Mouse (Mus musculus): ENCODE measurements at regions not wholly inside any gene's neighbourhood (a gene's known extent, or its start where the extent isn't known, plus 50 kb on each side); places are given as distances from the start of the nearest gene placed in this dataset.

DNA sequence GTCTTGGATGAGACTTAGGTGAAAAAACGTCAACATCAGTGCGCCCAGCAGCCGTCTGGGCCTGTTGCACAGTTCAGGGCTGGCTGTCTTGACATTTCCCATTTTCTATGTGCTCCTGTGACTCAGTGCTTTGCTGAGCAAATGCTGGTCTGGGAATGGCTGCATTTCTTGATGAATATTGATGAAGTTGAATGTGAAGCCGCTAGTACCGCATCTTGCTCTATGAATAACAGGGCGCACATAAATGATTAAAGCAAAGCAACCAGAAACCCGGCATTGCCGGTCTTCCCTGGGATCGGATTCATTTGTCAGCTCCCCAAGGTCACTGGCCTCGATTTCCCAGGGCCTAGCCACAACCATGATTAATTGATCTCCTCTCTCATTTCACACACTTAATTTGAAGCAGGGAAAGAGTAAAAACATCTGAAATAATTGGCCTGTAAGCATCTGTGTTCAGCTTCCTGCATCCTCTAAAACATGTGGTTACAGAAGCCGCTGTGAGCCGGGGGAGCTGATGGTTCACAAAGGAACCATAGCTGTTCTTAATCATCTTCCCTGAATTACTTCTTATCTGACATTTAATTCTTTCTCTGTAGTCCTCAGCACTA, 57.5 kb upstream of the Sgk1 start:
- intact Hi-C loops (cut with DNase I), result no loop called here
- no peak for DNase-seq (ENCODE audit: low spot score)

DNA sequence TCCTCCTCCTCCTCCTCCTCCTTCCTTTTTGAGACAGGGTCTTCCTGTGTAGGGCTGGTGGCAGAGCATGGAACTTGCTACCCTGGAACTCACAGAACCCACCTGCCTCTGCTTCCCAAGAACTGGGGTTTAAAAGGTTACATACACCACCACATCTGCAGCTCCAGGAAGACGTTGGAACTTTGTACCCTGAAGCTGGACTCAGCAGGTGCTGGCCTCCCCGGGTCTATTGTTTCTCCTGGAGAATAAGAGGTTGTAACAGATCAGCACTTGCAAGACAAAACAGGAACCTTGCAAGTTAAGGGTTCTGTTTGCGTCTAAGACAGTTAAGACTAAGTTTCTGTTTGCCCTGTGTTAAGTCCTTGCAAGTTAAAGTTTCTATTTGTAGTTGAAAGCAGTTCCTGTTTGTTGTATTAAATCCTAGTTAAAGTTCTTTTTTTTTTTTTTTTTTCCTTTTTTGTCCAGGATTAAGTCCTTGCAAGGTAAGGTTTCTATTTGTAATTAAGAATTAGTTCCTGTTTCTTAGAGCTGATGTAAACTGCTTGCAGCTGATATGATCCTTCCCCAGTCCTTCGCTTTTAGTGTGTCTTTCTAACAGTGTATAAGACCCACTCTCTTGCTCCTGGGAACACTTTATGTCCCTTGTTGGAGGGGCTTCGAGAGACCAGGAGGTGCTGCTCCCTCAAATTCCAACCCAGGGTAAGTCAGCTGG, 55.0 kb upstream of the Sgk1 start:
- intact Hi-C loops (cut with DNase I), result no loop called here
- no peak for DNase-seq (ENCODE audit: low spot score)

DNA sequence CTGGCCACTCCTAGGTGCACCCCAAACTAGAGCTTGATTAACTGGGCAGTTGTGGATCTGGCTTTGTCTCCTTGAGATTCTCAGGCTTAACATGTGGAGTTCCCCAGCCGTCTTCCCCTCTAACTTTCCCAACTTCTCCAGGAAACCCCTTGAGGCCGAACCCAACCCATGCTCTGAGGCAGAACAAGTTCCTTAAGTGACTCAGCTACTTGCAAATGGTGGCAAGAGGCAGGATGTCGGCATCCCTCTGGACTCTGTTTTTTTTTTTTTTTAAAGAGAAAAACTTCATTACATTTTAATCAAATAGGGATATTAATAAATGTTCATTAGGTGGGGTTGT, 54.5 kb upstream of the Sgk1 start:
- DNase-seq (ENCODE audit: low spot score), result no peak
- intact Hi-C loops (cut with DNase I), result no loop called here

DNA sequence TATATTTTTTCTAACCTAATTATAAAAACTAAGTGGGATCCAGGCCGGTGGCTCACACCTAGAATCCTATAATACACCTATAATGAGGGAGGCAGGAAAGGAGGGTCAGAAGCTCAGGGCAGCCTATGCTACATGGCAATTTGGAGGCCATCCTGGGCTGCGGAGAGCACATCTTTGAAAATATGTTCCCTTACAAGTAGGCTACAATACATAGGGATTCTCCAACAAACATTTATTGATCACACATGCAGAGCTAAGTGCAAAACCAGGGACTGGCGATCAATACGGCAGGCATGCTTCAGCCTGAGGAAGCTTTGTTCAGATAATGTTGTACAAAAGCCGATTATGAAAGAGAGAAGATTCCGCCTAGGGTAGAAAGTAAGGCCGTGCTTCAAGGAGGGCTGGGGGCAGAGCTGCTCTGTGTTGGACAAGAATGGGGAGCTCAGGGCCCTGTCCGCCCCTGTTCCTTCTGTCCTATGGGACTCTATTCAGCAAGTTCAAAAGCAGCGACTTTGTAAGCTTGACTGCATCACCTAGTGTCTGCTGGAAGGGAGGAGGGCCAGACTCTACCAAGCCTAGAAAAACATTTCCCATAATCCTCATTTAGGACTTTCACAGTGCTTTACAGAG, 53.4 kb upstream of the Sgk1 start:
- intact Hi-C loops (cut with DNase I), result no loop called here
- DNase-seq (ENCODE audit: low spot score), result no peak

DNA sequence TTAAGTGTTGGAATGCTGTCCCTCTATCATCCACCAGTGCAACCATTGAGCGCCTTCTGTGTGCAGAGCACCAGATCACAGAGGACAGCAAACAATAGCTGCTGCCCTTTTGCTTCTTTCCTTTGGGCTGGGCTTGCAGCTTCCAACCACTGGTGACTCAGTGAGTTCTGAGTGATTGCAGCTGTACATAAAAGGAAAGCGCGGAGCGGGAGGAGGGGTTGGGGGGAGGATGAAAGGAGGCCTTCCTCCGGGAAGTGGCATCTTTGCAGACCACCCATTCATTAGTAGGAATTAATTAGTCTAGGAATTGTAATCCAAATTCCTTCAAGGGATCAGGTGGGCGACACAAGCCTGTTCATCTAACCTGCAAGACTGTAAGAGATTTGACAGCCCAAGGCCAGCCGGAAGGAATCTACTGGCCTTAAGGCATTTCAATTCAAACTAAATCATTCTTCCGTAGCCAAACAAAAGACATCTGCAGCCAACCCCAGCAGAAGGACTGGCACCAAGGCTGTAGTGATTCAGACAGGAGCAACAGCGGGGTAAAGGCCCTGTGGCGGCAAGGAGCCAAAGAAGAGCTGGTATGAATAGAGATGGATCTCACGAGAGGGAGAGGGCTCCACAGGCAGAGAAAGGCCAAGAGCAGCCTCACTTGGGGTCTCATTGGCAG, 52.8 kb upstream of the Sgk1 start:
- no peak for DNase-seq (ENCODE audit: low spot score)
- intact Hi-C loops (cut with DNase I), result no loop called here

DNA sequence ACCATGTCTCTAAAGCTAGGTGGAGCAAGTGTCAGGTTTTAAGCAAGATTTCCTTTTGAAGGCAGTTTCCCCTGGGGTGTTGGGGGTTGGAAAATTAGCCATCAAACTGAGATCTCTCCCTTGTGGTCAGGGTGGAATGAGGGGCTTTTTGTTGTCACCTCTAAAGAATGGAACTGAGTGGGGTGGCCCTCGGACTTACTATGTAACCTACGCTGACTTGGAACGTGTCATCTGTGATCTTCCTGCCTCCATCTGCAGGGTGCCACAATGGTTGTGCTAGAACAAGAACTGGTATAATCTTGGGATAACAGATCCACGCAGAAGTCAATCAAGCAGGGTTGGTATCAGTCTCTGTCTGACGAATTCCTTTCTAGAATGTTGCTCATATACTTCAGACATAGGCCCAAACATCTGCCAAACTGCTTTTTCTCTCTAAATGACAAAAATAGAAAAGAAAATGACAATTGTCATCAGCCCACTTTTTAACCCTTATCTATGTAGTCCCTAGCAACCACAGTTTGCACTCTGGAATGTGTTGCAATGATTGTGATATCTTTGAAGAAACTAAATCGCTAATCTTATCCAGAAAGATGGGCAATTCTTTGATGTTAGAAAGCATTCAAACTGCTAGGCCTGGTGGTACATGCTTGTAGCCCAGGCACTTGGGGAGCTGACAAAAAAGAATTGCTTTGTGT, 50.8 kb upstream of the Sgk1 start:
- intact Hi-C loops (cut with DNase I), result no loop called here

More for the DNA sequence above, 50.8 kb upstream of the Sgk1 start:
- no peak for DNase-seq (ENCODE audit: low spot score)

Data from heart, postnatal 25 days (tissue).